Mouse (Mus musculus) midbrain, embryonic 15.5 days (tissue): ENCODE results near the gene Cpt1c. TPM values are rescaled to one million over a fixed set of nuclear protein-coding genes. Genes with fewer than 3 reads are reported as not detected.

Experiments
- ATAC-seq: fragments of 200-750 bp; cut with Nextera tagmentation; replicated peaks from 2 replicates; pipeline ENCODE4 v1.8.0; 2017; ENCODE audit warnings: moderate TSS enrichment
- H3K27ac ChIP-seq: fragments of 300-500 bp; sonication (generic); 2 replicates; pipeline ENCODE4 v1.5.1; 2015; ENCODE audit warnings: mild to moderate bottlenecking, inconsistent platforms
- H3K27me3 ChIP-seq: fragments of 300-500 bp; sonication (generic); replicated peaks from 2 replicates; pipeline ENCODE4 v1.6.1; 2015; ENCODE audit warnings: inconsistent platforms
- H3K36me3 ChIP-seq: fragments of 300-500 bp; sonication (generic); replicated peaks from 2 replicates; pipeline ENCODE4 v1.6.1; 2015; ENCODE audit warnings: inconsistent platforms
- H3K4me1 ChIP-seq: fragments of 300-500 bp; sonication (generic); 2 replicates; pipeline ENCODE4 v1.6.1; 2015; ENCODE audit warnings: inconsistent platforms
- H3K4me2 ChIP-seq: fragments of 300-500 bp; sonication (generic); 2 replicates; pipeline ENCODE4 v1.6.1; 2015; ENCODE audit warnings: inconsistent platforms, mild to moderate bottlenecking, moderate library complexity
- H3K4me3 ChIP-seq: fragments of 300-500 bp; sonication (generic); 2 replicates; pipeline ENCODE4 v1.5.1; 2015; ENCODE audit warnings: mild to moderate bottlenecking, inconsistent platforms
- H3K9ac ChIP-seq: fragments of 300-500 bp; sonication (generic); 2 replicates; pipeline ENCODE4 v1.6.1; 2015; ENCODE audit warnings: mild to moderate bottlenecking, inconsistent platforms
- H3K9me3 ChIP-seq: fragments of 300-500 bp; sonication (generic); 2 replicates; pipeline ENCODE4 v1.6.1; 2016; ENCODE audit warnings: inconsistent platforms
- WGBS: fragments of 180-500 bp; shearing (Covaris S2); methylation state at CpG from one replicate; pipeline ENCODE4 v1.1.7; 2015; ENCODE audit warnings: mixed read lengths; 5-methylcytosine and 5-hydroxymethylcytosine counted together
- polyA plus RNA-seq: library from polyadenylated mRNA; unstranded; fragments of >200 nt; fragmentation: Nextera tagmentation; extraction: Ambion mirVana; gene quantifications from 2 replicates; pipeline ENCODE4 v1.2.1, GENCODE M21; 2015

Cpt1c gene
- polyA plus RNA-seq, 1 experiment from 2014 or later, result 58.2 TPM

DNA sequence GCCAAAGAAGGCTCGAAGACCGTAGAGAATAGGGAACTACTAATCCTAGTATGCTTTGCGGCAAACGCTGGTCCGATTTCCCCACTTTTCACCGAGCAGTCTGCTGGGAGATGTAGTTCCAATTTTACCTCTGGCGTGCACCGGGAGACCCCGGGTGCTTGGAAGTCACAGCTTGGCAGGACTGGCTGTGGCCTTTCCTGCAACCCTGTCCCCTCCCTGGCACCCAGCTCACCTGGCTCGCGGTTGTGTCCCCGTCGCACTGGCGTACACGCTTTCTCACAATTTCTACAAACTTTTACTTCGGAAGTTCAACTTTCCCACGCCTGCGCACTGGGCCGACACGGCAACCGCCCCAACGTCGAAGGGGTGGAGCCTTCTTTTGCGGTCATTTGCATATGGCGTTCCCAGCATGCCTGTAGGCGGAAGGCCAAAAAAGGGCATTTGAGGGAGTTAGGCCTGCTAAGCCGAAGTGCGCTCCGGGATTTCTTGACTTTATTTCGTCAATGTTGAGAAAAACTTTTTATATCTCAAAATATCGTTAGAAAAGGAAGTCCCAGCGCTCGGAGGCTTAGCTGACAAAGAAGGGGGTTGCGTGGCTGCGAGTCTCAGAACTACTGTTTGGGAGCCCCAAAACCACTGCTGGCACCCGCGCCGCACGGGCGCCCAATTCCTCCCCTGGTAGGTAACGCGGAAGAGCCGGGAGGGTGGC is 22.7 kb upstream of the Cpt1c start, which contains the start of gene Irf3:
Irf3 (plus strand) TSS at position 418 of the 709 bp plus-strand sequence.
- Histone ChIP-seq H3K27me3 (no peaks in the 10 kb centered on the region), H3K9ac (peak within 1 kb of the TSS; percentile 48), H3K27ac (peak within 1 kb of the TSS; percentile 69), H3K4me2 (peak within 1 kb of the TSS; percentile 76), H3K9me3 (no peaks in the 10 kb centered on the region), H3K36me3 (peaks cover 18% of the 10 kb centered on the region), H3K4me3 (peak within 1 kb of the TSS; percentile 49), H3K4me1 (peaks cover 35% of the 10 kb centered on the region)
- peak; percentile 91 for ATAC-seq
- under 1% methylated on average over 43 of the region's 43 CpGs for WGBS

DNA sequence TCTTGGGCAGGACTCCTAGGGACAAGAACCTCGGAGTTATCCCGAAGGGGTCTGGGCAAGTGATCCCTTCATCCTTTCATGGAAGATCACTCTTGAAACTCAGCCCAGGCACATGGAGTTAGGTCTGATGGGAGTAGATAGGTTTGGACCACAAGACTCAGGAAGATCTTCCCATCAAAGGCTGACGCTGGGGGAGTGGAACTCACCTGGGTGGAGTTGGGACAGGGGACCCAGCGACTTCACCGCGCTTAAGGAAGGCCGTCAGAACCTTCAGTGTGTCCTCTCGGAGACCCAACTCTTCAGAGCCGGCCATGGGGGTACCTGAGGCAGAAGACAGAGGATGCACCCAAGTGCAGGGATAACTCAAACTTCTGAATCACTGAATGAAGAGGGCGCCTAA is 22.0 kb upstream of the Cpt1c start:
- Histone ChIP-seq H3K27me3 (no peaks in the 10 kb centered on the region), H3K4me1 (peaks cover 35% of the 10 kb centered on the region), H3K4me3 (peak overlapping the region; percentile 49), H3K27ac (no peak overlapping the region), H3K36me3 (peaks cover 15% of the 10 kb centered on the region), H3K4me2 (peak overlapping the region; percentile 76), H3K9me3 (no peaks in the 10 kb centered on the region), H3K9ac (peak overlapping the region; percentile 18)
- ATAC-seq, result no peak
- WGBS, result 14% methylated on average over 10 of the region's 10 CpGs

DNA sequence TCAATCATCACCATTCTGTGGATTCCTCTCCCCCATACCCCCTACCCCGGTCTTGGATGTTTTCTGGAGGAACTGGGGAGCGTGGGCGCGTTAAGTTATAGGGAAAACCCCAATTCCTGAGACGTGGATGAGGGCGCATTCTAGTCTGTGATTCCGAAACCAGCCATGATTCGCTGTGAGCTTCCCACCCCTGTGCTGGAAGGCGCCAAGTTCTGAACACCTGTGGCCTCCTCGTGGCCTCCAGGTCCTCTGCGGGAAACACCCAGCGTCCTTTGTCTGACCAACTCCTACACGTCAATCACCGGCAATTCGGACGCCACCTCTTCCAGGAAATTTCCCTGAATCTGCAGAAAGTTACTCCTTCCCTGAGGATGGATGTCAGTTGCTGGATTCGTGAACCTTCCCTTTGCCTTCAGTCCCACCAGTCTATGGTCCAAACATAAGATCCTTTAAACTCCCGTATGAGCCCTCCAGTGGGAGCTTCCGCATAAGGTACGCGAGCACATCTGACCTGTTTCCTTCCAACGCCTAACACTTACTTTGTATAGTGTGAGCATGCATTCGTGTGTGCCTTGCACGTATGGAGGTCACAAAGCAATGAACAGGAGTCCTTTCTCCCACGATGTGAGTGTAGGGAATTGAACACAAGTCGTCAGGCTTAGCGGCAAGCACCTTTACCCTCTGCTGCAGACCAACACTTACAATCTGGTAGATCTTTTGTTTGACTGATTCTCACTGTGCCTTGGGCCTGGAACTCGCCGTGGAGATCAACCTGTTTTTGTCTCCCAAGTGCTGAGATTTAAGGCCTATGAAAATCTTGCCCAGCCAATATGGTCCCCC is 12.4 kb upstream of the Cpt1c start:
- H3K9me3 ChIP-seq, result no peaks in the 10 kb centered on the region
- 0% methylated on average over 29 of the region's 29 CpGs for WGBS
- peak overlapping the region; percentile 55 for H3K9ac ChIP-seq
- ATAC-seq, result peak; percentile 26
- peaks cover 36% of the 10 kb centered on the region for H3K4me1 ChIP-seq
- no peaks in the 10 kb centered on the region for H3K27me3 ChIP-seq
- H3K4me2 ChIP-seq, result peak overlapping the region; percentile 57
- H3K4me3 ChIP-seq, result peak overlapping the region; percentile 87
- peaks cover 1% of the 10 kb centered on the region for H3K36me3 ChIP-seq
- peak overlapping the region; percentile 94 for H3K27ac ChIP-seq

DNA sequence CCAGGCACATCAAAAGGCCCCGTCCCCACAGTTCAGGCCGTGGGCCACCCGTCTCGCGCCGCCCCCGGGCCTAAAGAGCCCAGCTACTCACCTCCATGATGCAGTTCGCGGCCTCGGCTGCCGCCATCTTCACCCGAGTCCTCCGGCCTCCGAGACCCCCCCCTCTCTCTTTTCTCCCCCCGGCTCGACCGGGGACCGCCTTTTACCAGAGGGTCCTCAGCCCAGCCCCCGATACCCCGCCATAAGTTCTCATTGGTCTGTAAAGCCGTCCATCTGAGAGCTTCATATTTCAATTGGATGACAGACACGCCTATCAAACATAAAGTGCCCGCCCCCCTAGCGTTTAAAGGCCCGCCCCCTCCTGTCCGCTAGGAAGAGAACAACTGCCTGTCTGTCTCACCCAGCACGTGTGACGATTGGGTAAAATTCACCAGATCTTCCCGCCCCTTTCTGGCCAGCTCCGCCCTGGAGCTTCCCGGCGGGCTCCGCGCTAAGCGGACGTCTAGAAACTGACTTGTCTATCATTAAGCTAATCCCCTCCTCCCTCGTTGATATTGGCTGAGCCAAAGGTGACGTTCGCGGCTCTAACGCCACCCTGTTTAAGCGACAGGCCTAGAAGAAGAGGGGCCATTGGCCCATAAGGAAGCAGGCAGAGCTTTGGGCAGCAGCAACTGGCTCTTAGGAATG is 11.7 kb upstream of the Cpt1c start, which contains the start of gene Prmt1:
Prmt1 (minus strand) TSS at position 377 of the 687 bp plus-strand sequence.
- 2% methylated on average over 42 of the region's 42 CpGs for WGBS
- peak within 1 kb of the TSS; percentile 59 for H3K4me2 ChIP-seq
- H3K4me3 ChIP-seq, result peak within 1 kb of the TSS; percentile 87
- H3K4me1 ChIP-seq, result peaks cover 36% of the 10 kb centered on the region
- H3K36me3 ChIP-seq, result peaks cover 9% of the 10 kb centered on the region
- H3K9me3 ChIP-seq, result no peaks in the 10 kb centered on the region
- ATAC-seq, result peak; percentile 97
- H3K9ac ChIP-seq, result peak within 1 kb of the TSS; percentile 95
- no peaks in the 10 kb centered on the region for H3K27me3 ChIP-seq
- peak within 1 kb of the TSS; percentile 95 for H3K27ac ChIP-seq

DNA sequence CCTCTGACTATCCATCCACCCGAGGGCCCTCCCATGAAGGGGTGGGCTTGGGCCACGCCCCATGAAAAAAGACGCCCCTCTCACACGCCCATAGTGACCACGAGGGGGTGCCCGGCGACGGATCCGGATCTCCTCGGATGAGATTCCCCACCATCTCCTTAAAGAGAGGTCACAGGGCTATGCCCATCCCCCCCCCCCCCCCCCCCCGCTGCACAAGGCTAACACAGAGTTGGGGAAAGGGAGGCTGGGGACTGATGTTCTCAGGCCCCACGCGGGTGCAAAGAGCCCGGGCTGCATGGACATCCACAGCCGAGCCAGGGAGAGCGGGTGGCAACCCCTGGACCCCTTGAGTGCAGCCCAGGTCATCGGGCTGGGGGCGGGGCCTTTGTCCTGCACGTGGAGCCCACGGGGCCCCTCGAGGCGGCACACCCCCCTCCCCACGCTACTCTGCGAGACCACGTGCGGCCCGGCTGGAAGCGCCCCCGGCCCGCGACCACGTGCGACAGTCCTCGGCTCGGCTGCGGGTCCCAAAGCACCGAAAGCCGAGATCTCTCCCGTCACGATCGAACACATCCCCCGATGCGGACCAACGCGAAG is 11.0 kb upstream of the Cpt1c start:
- H3K9me3 ChIP-seq, result no peaks in the 10 kb centered on the region
- H3K36me3 ChIP-seq, result peaks cover 14% of the 10 kb centered on the region
- peak; percentile 4 for ATAC-seq
- H3K4me2 ChIP-seq, result peak overlapping the region; percentile 59
- H3K4me1 ChIP-seq, result peaks cover 36% of the 10 kb centered on the region
- H3K9ac ChIP-seq, result peak overlapping the region; percentile 95
- peak overlapping the region; percentile 95 for H3K27ac ChIP-seq
- WGBS, result 1% methylated on average over 43 of the region's 45 CpGs
- H3K27me3 ChIP-seq, result no peaks in the 10 kb centered on the region
- peak overlapping the region; percentile 87 for H3K4me3 ChIP-seq

DNA sequence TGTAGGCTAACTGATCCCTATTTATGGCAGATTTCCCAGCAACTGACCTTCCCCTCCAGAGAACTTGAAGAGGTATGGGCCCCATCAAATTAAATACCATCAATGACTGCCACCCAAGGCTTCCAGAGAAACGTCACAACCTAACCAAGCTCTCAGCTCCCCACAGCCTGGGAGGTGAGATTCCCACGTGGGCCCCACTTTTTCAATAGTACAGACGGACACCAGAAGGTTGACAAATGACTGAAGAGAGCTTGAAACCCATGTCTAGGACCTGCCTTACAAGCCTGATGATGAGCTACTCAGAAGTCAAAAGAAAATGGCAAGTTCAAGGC is 10.1 kb upstream of the Cpt1c start:
- Histone ChIP-seq H3K36me3 (peaks cover 22% of the 10 kb centered on the region), H3K4me1 (peaks cover 36% of the 10 kb centered on the region), H3K27ac (no peak overlapping the region), H3K4me3 (peak overlapping the region; percentile 87), H3K4me2 (peak overlapping the region; percentile 59), H3K9me3 (no peaks in the 10 kb centered on the region), H3K27me3 (no peaks in the 10 kb centered on the region), H3K9ac (no peak overlapping the region)
- 34% methylated on average over 3 of the region's 3 CpGs for WGBS
- no peak for ATAC-seq

DNA sequence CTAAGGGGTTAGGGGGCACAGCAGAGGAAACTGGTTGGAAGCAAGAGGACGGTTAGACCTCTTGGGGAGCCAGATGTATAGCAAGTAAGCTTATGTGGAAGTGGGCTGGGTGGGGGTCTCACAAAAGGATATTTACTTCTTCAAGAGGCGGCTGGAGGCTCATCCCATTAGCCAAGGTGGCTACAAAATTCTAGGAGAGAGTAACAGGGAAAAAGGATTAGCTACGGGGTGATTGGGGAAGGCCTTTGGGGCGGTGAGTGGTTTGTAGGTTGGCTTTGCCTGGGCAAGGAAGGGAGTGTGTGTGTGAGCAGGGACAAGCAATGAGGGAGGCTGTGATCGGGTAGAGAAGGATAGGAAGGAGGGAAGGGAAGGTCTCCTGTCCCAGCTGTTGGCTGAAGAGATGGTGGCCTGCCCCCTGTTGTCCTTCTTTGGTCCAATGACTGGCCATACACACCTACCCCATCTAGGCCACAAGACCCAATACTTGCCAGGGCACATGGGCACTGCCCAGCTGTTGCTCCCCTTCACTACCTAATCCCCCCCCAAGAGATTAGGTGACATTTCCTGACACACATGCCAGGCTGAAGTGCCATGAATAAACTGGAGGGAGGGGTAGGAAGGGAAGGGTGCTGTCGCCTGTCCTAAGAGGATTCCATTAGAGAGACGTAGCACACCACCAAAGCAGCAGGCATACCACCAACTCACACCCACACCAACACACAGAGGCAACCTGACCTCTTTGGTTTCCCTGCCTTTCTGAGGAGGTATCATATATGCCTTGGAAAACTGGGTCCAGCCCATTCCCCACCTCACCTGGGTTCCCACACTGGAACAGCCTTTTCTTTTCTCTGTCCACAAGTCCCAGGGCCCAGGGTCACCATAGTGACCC is 9.5 kb upstream of the Cpt1c start:
- ATAC-seq, result no peak
- Histone ChIP-seq H3K36me3 (peaks cover 28% of the 10 kb centered on the region), H3K4me1 (peaks cover 36% of the 10 kb centered on the region), H3K4me3 (peak overlapping the region; percentile 87), H3K27ac (peak overlapping the region; percentile 18; the same call in 1 of the 2 replicates), H3K27me3 (no peaks in the 10 kb centered on the region), H3K9ac (no peak overlapping the region; the same call in 1 of the 2 replicates), H3K4me2 (peak overlapping the region; percentile 59), H3K9me3 (no peaks in the 10 kb centered on the region)
- WGBS, result 56% methylated on average over 7 of the region's 7 CpGs

DNA sequence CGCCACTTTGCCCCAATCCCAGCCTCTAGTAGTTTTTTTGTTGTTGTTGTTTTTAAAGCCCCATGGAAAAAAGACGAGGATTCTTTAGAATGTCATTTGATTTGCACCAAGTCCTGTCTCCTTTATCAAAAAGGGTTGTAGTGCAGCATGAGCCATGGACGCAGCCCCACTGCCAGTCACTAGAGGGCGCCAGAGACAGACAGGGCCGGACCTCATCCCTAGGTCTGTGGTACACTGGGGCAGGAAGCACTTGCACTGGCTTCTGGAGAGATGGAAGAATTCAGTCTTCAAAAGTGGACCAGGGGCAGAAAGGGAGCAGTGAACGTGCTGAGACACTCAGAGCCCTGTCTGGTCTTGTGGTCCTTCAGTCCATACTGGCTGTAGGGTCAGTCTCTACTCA is 8.4 kb upstream of the Cpt1c start:
- no peak for ATAC-seq
- Histone ChIP-seq H3K27ac (no peak overlapping the region), H3K4me3 (no peak overlapping the region), H3K4me2 (no peak overlapping the region), H3K9ac (no peak overlapping the region), H3K9me3 (no peaks in the 10 kb centered on the region), H3K4me1 (peaks cover 30% of the 10 kb centered on the region), H3K36me3 (peaks cover 36% of the 10 kb centered on the region), H3K27me3 (no peaks in the 10 kb centered on the region)
- WGBS, result 35% methylated on average over 6 of the region's 6 CpGs

DNA sequence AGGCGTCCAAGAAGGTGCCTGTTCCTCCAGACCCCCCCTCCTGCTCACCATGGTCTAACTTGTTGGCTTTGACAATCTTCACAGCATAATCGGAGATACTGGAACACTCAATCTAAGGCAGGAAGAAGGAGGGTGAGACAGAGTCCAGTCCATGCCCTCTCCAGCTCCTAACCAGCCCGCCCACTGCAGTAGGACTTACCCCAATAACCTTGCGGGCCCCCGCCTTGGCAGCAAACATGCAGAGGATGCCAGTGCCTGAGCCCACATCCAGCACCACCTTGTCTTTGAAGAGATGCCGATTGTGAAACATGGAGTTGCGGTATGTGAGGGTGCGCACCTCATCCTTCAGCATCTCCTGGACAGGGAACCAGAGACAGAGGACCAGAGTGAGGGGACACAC is 6.9 kb upstream of the Cpt1c start:
- H3K27ac ChIP-seq, result no peak overlapping the region
- no peak overlapping the region for H3K4me2 ChIP-seq
- H3K9me3 ChIP-seq, result no peaks in the 10 kb centered on the region
- H3K36me3 ChIP-seq, result peaks cover 51% of the 10 kb centered on the region
- H3K4me1 ChIP-seq, result peaks cover 24% of the 10 kb centered on the region
- H3K4me3 ChIP-seq, result no peak overlapping the region
- no peaks in the 10 kb centered on the region for H3K27me3 ChIP-seq
- WGBS, result 98% methylated on average over 8 of the region's 8 CpGs
- H3K9ac ChIP-seq, result no peak overlapping the region
- no peak for ATAC-seq

DNA sequence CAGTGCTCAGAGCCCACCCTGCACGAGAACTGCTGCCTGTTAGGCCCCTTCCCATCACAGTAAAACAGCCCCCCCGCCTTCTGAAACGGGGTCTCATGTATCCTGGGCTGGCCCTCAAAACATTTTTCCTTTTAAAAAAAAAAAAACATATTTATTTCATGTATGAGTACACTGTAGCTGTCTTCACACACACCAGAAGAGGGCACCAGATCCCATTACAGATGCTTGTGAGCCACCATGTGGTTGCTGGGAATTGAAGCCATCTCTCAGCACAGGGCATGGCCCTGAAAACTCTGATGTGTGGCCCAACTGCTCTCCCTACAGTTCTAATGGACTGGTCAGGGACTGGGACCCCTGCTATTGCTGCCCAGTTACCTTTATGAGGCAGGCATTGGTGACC is 3.6 kb upstream of the Cpt1c start:
- peaks cover 58% of the 10 kb centered on the region for H3K36me3 ChIP-seq
- no peak overlapping the region for H3K4me3 ChIP-seq
- no peak overlapping the region for H3K27ac ChIP-seq
- no peak overlapping the region for H3K4me2 ChIP-seq
- peaks cover 20% of the 10 kb centered on the region for H3K4me1 ChIP-seq
- no peaks in the 10 kb centered on the region for H3K9me3 ChIP-seq
- H3K27me3 ChIP-seq, result no peaks in the 10 kb centered on the region
- no peak for ATAC-seq
- WGBS, result 93% methylated on average over 3 of the region's 3 CpGs
- no peak overlapping the region for H3K9ac ChIP-seq

DNA sequence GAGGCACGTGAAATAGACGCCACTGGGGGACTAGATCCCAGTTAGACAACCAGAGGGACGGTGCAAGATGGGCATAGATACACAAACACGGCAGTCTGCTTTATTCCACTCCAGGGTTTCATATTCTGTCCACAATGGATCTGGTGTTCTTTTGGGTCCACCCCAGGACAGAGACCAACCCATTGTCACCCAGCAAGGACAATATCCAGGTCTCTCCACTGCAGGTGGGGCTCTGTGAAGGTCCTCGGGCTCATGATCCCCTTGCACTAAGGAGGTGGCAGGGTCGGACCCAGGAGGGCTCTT is 417 bp upstream of the Cpt1c start:
- WGBS, result 21% methylated on average over 6 of the region's 6 CpGs
- H3K36me3 ChIP-seq, result peaks cover 39% of the 10 kb centered on the region
- H3K27ac ChIP-seq, result peak overlapping the region; percentile 89
- ATAC-seq, result no peak
- H3K9me3 ChIP-seq, result no peaks in the 10 kb centered on the region
- H3K4me3 ChIP-seq, result peak overlapping the region; percentile 47; the same call in 1 of the 2 replicates
- 0 out of 2 replicates have a peak overlapping the region, but pooled peaks have one; percentile 14 for H3K9ac ChIP-seq
- H3K27me3 ChIP-seq, result no peaks in the 10 kb centered on the region
- peak overlapping the region; percentile 84 for H3K4me2 ChIP-seq
- peaks cover 41% of the 10 kb centered on the region for H3K4me1 ChIP-seq
